Mouse (Mus musculus) embryonic fibroblast, embryonic 13.5 days (primary cell): ENCODE data around the gene Hsph1. TPM values are rescaled to one million over a fixed set of nuclear protein-coding genes. Genes with fewer than 3 reads are reported as not detected.
A peak's percentile ranks its signal among the peaks of the same experiment; 100 is the strongest.

ENCODE experiments used
- H3K27ac ChIP-seq: 2 replicates; pipeline ENCODE4 v1.5.1; 2012; ENCODE audit warnings: low read length, control low read depth, inconsistent platforms; ENCODE audit not compliant: insufficient read depth
- H3K4me1 ChIP-seq: 2 replicates; pipeline ENCODE4 v1.6.1; 2011; ENCODE audit warnings: low read length; ENCODE audit not compliant: control insufficient read depth, insufficient read depth
- H3K4me3 ChIP-seq: 2 replicates; pipeline ENCODE4 v1.5.1; 2011; ENCODE audit warnings: mild to moderate bottlenecking, control low read depth, low read length; ENCODE audit not compliant: insufficient read depth
- CTCF ChIP-seq: IDR thresholded peaks from 2 replicates; pipeline ENCODE4 v1.5.1; 2011; ENCODE audit warnings: mild to moderate bottlenecking, control low read depth, low read length, moderate library complexity, borderline replicate concordance; ENCODE audit not compliant: insufficient read depth
- POLR2A ChIP-seq: IDR thresholded peaks from 2 replicates; pipeline ENCODE4 v1.6.1; 2011; ENCODE audit warnings: low read depth, mild to moderate bottlenecking, control low read depth, low read length, moderate library complexity
- polyA plus RNA-seq: library from polyadenylated mRNA; stranded (reverse); fragments of >200 nt; gene quantifications from 2 replicates; pipeline ENCODE4 v1.2.4, GENCODE M21; 2011; ENCODE audit warnings: low read depth; ENCODE audit not compliant: missing spikeins, insufficient read length

Hsph1 gene
- polyA plus RNA-seq, 1 experiment, result 96.4 TPM

GRCm38 (mm10) chr5:149642366-149642765 is 6.2 kb upstream of the Hsph1 start:
- no peak overlapping the region for H3K4me3 ChIP-seq
- H3K27ac ChIP-seq, result no peak overlapping the region
- TF ChIP-seq POLR2A, result no peak
- TF ChIP-seq CTCF, result peak; percentile 57; the same call in 1 of the 2 replicates
- H3K4me1 ChIP-seq, result no peaks in the 10 kb centered on the region

- H3K4me3 ChIP-seq, result no peak overlapping the region
- no peaks in the 10 kb centered on the region for H3K4me1 ChIP-seq
- no peak; the same call in 1 of the 2 replicates for TF ChIP-seq POLR2A
- no peak for TF ChIP-seq CTCF
- no peak overlapping the region for H3K27ac ChIP-seq
Measured at GRCm38 (mm10) chr5:149641277-149641892, 5.2 kb upstream of the Hsph1 start.

- H3K4me1 ChIP-seq, result peaks cover 3% of the 10 kb centered on the region
- H3K4me3 ChIP-seq, result no peak overlapping the region; the same call in 1 of the 2 replicates
- no peak overlapping the region for H3K27ac ChIP-seq
- TF ChIP-seq CTCF (no peak), POLR2A (no peak)
Measured at GRCm38 (mm10) chr5:149637306-149637705, 1.1 kb upstream of the Hsph1 start.

GRCm38 (mm10) chr5:149635556-149635955 is 620 bp downstream of the Hsph1 start:
- Histone ChIP-seq H3K4me3 (peak overlapping the region; percentile 94), H3K27ac (peak overlapping the region; percentile 67), H3K4me1 (peaks cover 3% of the 10 kb centered on the region)
- TF ChIP-seq CTCF, result no peak
- peak; percentile 27; the same call in 1 of the 2 replicates for TF ChIP-seq POLR2A

GRCm38 (mm10) chr5:149634409-149635035 is 1.7 kb downstream of the Hsph1 start:
- H3K27ac ChIP-seq, result no peak overlapping the region
- H3K4me3 ChIP-seq, result peak overlapping the region; percentile 94
- TF ChIP-seq CTCF (no peak), POLR2A (no peak)
- peaks cover 3% of the 10 kb centered on the region for H3K4me1 ChIP-seq

GRCm38 (mm10) chr5:149625547-149625946 is 10.6 kb downstream of the Hsph1 start:
- TF ChIP-seq CTCF, result no peak
- no peak for TF ChIP-seq POLR2A
- no peak overlapping the region for H3K27ac ChIP-seq

GRCm38 (mm10) chr5:149623815-149624675 is 12.1 kb downstream of the Hsph1 start:
- H3K4me1 ChIP-seq, result peaks cover 8% of the 10 kb centered on the region
- peak overlapping the region; percentile 70; the same call in 1 of the 2 replicates for H3K27ac ChIP-seq
- no peak overlapping the region for H3K4me3 ChIP-seq
- TF ChIP-seq POLR2A (no peak), CTCF (no peak)

More at GRCm38 (mm10) chr5:149625547-149625946, 10.6 kb downstream of the Hsph1 start:
- peaks cover 8% of the 10 kb centered on the region for H3K4me1 ChIP-seq
- H3K4me3 ChIP-seq, result no peak overlapping the region

GRCm38 (mm10) chr5:149622644-149623043 is 13.5 kb downstream of the Hsph1 start:
- H3K4me3 ChIP-seq, result no peak overlapping the region
- H3K27ac ChIP-seq, result no peak overlapping the region
- H3K4me1 ChIP-seq, result peaks cover 8% of the 10 kb centered on the region
- TF ChIP-seq CTCF (no peak), POLR2A (no peak)

DNA sequence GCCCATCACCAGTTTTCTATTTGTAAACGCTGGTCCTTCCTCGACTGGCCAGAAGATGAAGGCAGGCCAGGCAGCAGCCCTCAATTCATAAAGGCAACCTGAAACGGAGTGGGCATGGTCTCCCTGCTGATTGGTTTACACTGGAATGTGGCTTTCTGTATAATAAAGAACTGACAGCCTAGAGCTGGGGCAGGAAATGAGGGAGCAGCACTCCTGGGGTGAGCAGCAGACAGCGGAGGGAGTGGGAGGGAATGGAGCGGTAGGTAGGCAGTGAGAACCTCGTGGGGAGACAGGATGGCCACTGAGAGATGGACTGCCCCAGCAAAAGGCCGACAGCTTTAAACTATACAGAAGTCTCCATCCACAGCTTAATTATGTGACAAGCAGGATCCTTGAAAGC is 14.0 kb downstream of the Hsph1 start:
- Histone ChIP-seq H3K4me3 (no peak overlapping the region), H3K4me1 (peaks cover 8% of the 10 kb centered on the region), H3K27ac (no peak overlapping the region)
- TF ChIP-seq POLR2A (no peak), CTCF (no peak)

GRCm38 (mm10) chr5:149617776-149618425 is 18.3 kb downstream of the Hsph1 start:
- Histone ChIP-seq H3K4me3 (no peak overlapping the region), H3K4me1 (peaks cover 1% of the 10 kb centered on the region), H3K27ac (no peak overlapping the region)
- TF ChIP-seq POLR2A, result no peak
- TF ChIP-seq CTCF, result no peak
